Mouse (Mus musculus): ENCODE data around the gene Fbxw4. TPM values are rescaled to one million over a fixed set of nuclear protein-coding genes. Genes with fewer than 3 reads are reported as not detected.

Fbxw4 gene
- polyA plus RNA-seq, 2 experiments, result 6.6 to 52.2 TPM

DNA sequence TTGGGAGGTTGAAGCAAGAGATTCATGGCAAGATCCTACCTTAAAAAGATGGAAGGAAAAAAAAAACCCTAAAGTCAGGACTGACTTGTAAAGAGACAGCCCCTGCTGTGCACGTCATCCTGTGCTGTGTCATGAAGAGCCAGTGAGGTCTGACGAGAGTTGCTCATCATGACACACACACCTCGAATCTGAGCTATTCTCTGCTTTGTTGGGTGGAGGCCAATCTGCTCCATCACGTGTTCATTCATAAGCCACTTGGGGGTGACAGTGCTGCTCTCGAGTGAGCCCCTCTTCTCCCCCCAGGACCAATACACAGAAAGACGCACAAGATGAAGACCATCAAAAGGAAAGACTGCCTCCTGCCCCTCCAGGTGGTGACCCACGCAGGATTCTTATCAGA is 126.5 kb downstream of the Fbxw4 start:
- Histone ChIP-seq H3K9ac (ENCODE audit: low read depth, low read length, severe bottlenecking) (no peak overlapping the region), H3K4me2 (replicated peaks; ENCODE audit: low read depth, low read length, severe bottlenecking) (no peak overlapping the region), H3K36me3 (ENCODE audit: control insufficient read depth, insufficient read depth, low read length) (peaks cover 18% of the 10 kb centered on the region), H3K9me3 (ENCODE audit: control insufficient read depth, low read length) (no peaks in the 10 kb centered on the region), H3K27ac (replicated peaks; ENCODE audit: low read depth, low read length) (no peak overlapping the region), H3K4me3 (replicated peaks; ENCODE audit: low read length) (no peak overlapping the region), H3K27me3 (ENCODE audit: control insufficient read depth, insufficient read depth, low read length) (no peaks in the 10 kb centered on the region), H3K4me1 (ENCODE audit: control insufficient read depth, insufficient read depth, low read length) (0 out of 2 replicates have a peak, but pooled peaks cover 6% of the 10 kb centered on the region)
- WGBS, result 70% methylated on average over 7 of the region's 7 CpGs
- ATAC-seq (ENCODE audit: low FRiP score, low read depth) (no peak), DNase-seq (ENCODE audit: low spot score) (no peak)
- no peak for TF ChIP-seq POLR2A (IDR thresholded peaks at IDR 0.05; ENCODE audit: borderline replicate concordance, extremely low read depth, insufficient read depth, insufficient read length)

DNA sequence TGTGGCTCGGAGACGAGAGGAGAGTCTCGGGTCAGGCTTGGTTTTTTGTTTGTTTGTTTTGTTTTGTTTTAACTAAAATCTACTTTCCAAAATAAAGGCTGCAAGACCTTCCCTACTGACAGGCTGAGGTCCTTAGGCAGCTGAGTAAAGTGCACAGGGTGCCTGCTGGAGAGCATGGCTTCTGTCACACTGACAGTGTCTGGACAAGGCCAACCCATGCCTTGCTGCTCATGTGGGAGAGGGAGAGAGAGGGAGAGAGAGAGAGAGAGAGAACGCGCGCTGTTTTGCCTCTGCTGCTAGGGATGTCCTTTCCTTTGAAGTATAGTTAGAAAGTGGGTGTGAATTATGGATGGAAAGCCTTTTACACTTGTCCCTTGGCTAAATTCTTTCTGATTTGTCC is 128.6 kb downstream of the Fbxw4 start:
- Histone ChIP-seq H3K9ac (ENCODE audit: low read depth, low read length, severe bottlenecking) (no peak overlapping the region), H3K9me3 (ENCODE audit: control insufficient read depth, low read length) (no peaks in the 10 kb centered on the region), H3K4me3 (replicated peaks; ENCODE audit: low read length) (no peak overlapping the region), H3K36me3 (ENCODE audit: control insufficient read depth, insufficient read depth, low read length) (peaks cover 38% of the 10 kb centered on the region), H3K27ac (replicated peaks; ENCODE audit: low read depth, low read length) (no peak overlapping the region), H3K4me2 (replicated peaks; ENCODE audit: low read depth, low read length, severe bottlenecking) (no peak overlapping the region), H3K27me3 (ENCODE audit: control insufficient read depth, insufficient read depth, low read length) (no peaks in the 10 kb centered on the region), H3K4me1 (ENCODE audit: control insufficient read depth, insufficient read depth, low read length) (0 out of 2 replicates have a peak, but pooled peaks cover 6% of the 10 kb centered on the region)
- no peak for ATAC-seq (ENCODE audit: low FRiP score, low read depth)
- no peak for DNase-seq (ENCODE audit: low spot score)
- WGBS, result 41% methylated on average over 6 of the region's 6 CpGs
- no peak for TF ChIP-seq POLR2A (IDR thresholded peaks at IDR 0.05; ENCODE audit: borderline replicate concordance, extremely low read depth, insufficient read depth, insufficient read length)

DNA sequence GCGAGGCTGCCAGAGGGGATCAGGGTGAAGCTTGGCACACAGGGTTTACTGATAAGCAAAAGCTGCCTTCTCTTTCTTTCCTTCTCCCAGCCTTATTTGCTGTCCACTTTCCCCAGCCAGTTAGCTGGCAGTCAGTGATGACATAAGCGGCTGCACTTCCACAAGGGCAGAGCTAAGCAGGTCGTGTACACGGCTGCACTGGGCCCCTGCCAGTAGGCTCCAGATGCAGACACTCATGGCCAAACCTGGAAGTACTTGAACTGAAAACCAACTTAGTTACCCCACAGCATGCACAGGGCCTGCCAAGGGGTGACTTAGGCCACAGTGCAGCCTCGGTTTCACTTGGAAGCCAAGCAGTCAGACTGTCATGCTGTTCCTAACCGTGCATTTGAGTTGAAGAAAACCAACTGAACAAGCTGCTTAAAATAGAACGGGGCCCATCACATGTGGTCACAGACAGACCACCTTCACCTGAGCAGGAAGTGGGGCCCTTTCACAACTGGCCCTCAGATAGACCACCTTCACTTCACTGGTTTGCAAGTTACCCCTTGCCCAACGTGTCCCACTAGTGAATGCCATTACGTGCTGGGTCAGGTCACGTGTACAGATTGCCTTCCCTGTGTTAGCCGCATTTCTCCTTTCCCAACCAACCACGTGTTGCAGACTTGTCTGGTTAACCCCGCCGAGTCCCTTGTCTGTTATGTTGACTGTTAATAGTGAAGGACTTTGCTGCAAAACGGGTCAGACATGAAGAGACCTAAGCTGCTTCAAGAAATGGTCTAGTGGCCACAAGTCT is 129.7 kb downstream of the Fbxw4 start:
- ATAC-seq (ENCODE audit: low FRiP score, low read depth), result no peak
- no peak overlapping the region for H3K27ac ChIP-seq (replicated peaks; ENCODE audit: low read depth, low read length)

DNA sequence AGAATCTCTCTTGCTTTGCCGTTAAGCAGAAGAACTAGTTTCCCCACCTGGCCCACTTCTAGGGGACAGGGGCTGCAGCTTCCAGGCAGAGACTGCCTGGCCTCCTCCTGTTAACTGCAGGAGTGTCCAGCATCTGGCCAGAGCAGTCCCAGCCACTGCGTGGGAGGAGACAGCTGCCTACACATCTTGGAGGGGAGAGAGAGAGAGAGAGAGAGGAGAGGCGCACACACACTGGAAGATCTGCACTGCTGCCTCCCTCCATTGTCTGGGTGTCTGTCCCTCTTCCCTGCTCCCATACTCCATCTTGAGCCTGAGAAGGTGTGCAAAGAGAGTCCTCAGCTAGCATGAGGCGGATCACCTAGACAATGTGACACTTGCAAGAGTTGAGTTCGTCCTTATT is 130.8 kb downstream of the Fbxw4 start:
- TF ChIP-seq POLR2A (IDR thresholded peaks at IDR 0.05; ENCODE audit: borderline replicate concordance, extremely low read depth, insufficient read depth, insufficient read length), result no peak
- ATAC-seq (ENCODE audit: low FRiP score, low read depth), result no peak
- Histone ChIP-seq H3K4me1 (ENCODE audit: control insufficient read depth, insufficient read depth, low read length) (0 out of 2 replicates have a peak, but pooled peaks cover 1% of the 10 kb centered on the region), H3K9me3 (ENCODE audit: control insufficient read depth, low read length) (no peaks in the 10 kb centered on the region), H3K4me3 (replicated peaks; ENCODE audit: low read length) (no peak overlapping the region), H3K9ac (ENCODE audit: low read depth, low read length, severe bottlenecking) (no peak overlapping the region), H3K4me2 (replicated peaks; ENCODE audit: low read depth, low read length, severe bottlenecking) (no peak overlapping the region), H3K36me3 (ENCODE audit: control insufficient read depth, insufficient read depth, low read length) (peaks cover 45% of the 10 kb centered on the region), H3K27me3 (ENCODE audit: control insufficient read depth, insufficient read depth, low read length) (no peaks in the 10 kb centered on the region), H3K27ac (replicated peaks; ENCODE audit: low read depth, low read length) (no peak overlapping the region)
- 76% methylated on average over 4 of the region's 5 CpGs for WGBS
- DNase-seq (ENCODE audit: low spot score), result no peak

More for the DNA sequence above, 129.7 kb downstream of the Fbxw4 start:
- no peak for DNase-seq (ENCODE audit: low spot score)
- WGBS, result 73% methylated on average over 15 of the region's 15 CpGs
- peaks cover 42% of the 10 kb centered on the region for H3K36me3 ChIP-seq (ENCODE audit: control insufficient read depth, insufficient read depth, low read length)
- H3K9me3 ChIP-seq (ENCODE audit: control insufficient read depth, low read length), result no peaks in the 10 kb centered on the region
- no peak for TF ChIP-seq POLR2A (IDR thresholded peaks at IDR 0.05; ENCODE audit: borderline replicate concordance, extremely low read depth, insufficient read depth, insufficient read length)
- H3K4me1 ChIP-seq (ENCODE audit: control insufficient read depth, insufficient read depth, low read length), result 0 out of 2 replicates have a peak, but pooled peaks cover 6% of the 10 kb centered on the region
- no peak overlapping the region for H3K4me2 ChIP-seq (replicated peaks; ENCODE audit: low read depth, low read length, severe bottlenecking)
- no peaks in the 10 kb centered on the region for H3K27me3 ChIP-seq (ENCODE audit: control insufficient read depth, insufficient read depth, low read length)
- no peak overlapping the region for H3K9ac ChIP-seq (ENCODE audit: low read depth, low read length, severe bottlenecking)
- no peak overlapping the region for H3K4me3 ChIP-seq (replicated peaks; ENCODE audit: low read length)

Other genes with a start within 250 kb of the Fbxw4 start
- 12.5 and 14.5 TPM in 2 replicates for gene Poll, start 99.8 kb downstream of the Fbxw4 start, polyA plus RNA-seq (2012; rRNA removed)
- gene Poll, start 99.8 kb downstream of the Fbxw4 start, polyA plus RNA-seq (2014; fragmentation: Nextera tagmentation; extraction: Ambion mirVana), result 12.3 and 14.0 TPM in 2 replicates
- gene Gm17018, start 99.7 kb downstream of the Fbxw4 start, polyA plus RNA-seq (2012; rRNA removed), result 12.1 and 15.9 TPM in 2 replicates
- 39.6 and 41.2 TPM in 2 replicates for gene Gm17018, start 99.7 kb downstream of the Fbxw4 start, polyA plus RNA-seq (2014; fragmentation: Nextera tagmentation; extraction: Ambion mirVana)
- 1.1 and 1.5 TPM in 2 replicates for gene Fgf8, start 82.6 kb upstream of the Fbxw4 start, polyA plus RNA-seq (2012; rRNA removed)
- gene Fgf8, start 82.6 kb upstream of the Fbxw4 start, polyA plus RNA-seq (2014; fragmentation: Nextera tagmentation; extraction: Ambion mirVana), result 0.29 and 0.46 TPM in 2 replicates
- gene Npm3, start 89.3 kb upstream of the Fbxw4 start, polyA plus RNA-seq (2012; rRNA removed), result 130 and 162 TPM in 2 replicates
- 20.2 and 21.7 TPM in 2 replicates for gene Npm3, start 89.3 kb upstream of the Fbxw4 start, polyA plus RNA-seq (2014; fragmentation: Nextera tagmentation; extraction: Ambion mirVana)
- 79.8 and 85.3 TPM in 2 replicates for gene Mgea5, start 123.5 kb upstream of the Fbxw4 start, polyA plus RNA-seq (2012; rRNA removed)
- gene Mgea5, start 123.5 kb upstream of the Fbxw4 start, polyA plus RNA-seq (2014; fragmentation: Nextera tagmentation; extraction: Ambion mirVana), result 59.0 and 66.9 TPM in 2 replicates
- gene Kcnip2, start 155.7 kb upstream of the Fbxw4 start, polyA plus RNA-seq (2012; rRNA removed), result 1.3 and 1.5 TPM in 2 replicates
- 0.55 and 0.92 TPM in 2 replicates for gene Kcnip2, start 155.7 kb upstream of the Fbxw4 start, polyA plus RNA-seq (2014; fragmentation: Nextera tagmentation; extraction: Ambion mirVana)

Data from limb, embryonic 14.5 days (tissue).